Mouse (Mus musculus): ENCODE measurements around the gene Crtc3. TPM values are rescaled to one million over a fixed set of nuclear protein-coding genes. Genes with fewer than 3 reads are reported as not detected.

Gene Crtc3
- polyA plus RNA-seq, 1 experiment from 2014 or later = 4.3 TPM

DNA sequence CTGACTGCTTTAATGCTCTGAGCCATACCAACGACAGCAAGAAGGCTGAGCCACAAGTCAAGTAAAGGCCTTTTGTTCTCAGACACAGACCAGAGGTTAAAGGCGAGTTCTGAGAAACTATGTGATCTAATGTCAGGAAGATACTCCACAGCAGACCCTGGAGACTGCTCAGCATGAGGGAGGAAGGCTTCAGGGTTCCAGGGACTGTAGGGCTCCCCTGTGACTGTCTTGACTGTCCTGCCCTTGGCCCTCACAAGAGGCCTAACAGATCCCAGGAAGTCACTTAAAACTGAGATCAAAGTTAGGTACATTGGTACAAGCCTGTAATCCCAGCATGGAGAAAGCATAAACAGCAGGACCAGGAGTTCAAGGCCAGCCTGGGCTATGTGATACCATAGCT, 81.2 kb downstream of the Crtc3 start:
- Histone ChIP-seq H3K4me2 (ENCODE audit: low read depth, low read length) (no peak overlapping the region), H3K36me3 (ENCODE audit: control insufficient read depth, insufficient read depth) (no peaks in the 10 kb centered on the region), H3K27ac (ENCODE audit: low read length) (no peak overlapping the region), H3K4me1 (ENCODE audit: control insufficient read depth, low read depth, low read length) (no peaks in the 10 kb centered on the region), H3K27me3 (ENCODE audit: control insufficient read depth, insufficient read depth, low read depth, low read length) (no peaks in the 10 kb centered on the region), H3K9me3 (replicated peaks; ENCODE audit: control insufficient read depth, low read length) (no peaks in the 10 kb centered on the region), H3K9ac (ENCODE audit: low read depth, low read length) (no peak overlapping the region), H3K4me3 (ENCODE audit: low read depth, low read length) (no peak overlapping the region)
- no peak for ATAC-seq (ENCODE audit: low read depth)
- WGBS (ENCODE audit: insufficient replicate concordance) = 74% methylated on average over 2 of the region's 2 CpGs

DNA sequence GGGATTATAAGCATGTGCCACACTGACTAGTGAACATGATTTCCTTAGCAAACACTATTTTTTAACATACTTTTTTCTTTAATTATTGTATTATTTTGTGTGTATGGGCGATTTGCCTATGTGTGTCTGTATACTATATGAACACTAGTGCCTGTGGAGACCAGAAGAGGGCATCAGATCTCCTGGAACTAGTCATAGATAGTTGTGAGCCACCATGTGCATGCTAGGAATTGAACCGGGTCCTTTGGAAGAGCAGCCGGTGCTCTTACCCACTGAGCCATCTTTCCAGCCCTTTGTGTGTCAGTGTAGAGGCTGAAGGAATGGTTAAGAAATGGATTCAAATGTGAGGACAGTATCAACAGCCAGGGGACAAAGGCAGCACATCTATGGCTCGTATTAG, 82.2 kb downstream of the Crtc3 start:
- Histone ChIP-seq H3K9me3 (replicated peaks; ENCODE audit: control insufficient read depth, low read length) (no peaks in the 10 kb centered on the region), H3K4me3 (ENCODE audit: low read depth, low read length) (no peak overlapping the region), H3K4me2 (ENCODE audit: low read depth, low read length) (no peak overlapping the region), H3K27ac (ENCODE audit: low read length) (no peak overlapping the region), H3K9ac (ENCODE audit: low read depth, low read length) (no peak overlapping the region), H3K36me3 (ENCODE audit: control insufficient read depth, insufficient read depth) (no peaks in the 10 kb centered on the region), H3K4me1 (ENCODE audit: control insufficient read depth, low read depth, low read length) (no peaks in the 10 kb centered on the region), H3K27me3 (ENCODE audit: control insufficient read depth, insufficient read depth, low read depth, low read length) (no peaks in the 10 kb centered on the region)
- 71% methylated on average over 4 of the region's 4 CpGs for WGBS (ENCODE audit: insufficient replicate concordance)
- ATAC-seq (ENCODE audit: low read depth) = no peak

DNA sequence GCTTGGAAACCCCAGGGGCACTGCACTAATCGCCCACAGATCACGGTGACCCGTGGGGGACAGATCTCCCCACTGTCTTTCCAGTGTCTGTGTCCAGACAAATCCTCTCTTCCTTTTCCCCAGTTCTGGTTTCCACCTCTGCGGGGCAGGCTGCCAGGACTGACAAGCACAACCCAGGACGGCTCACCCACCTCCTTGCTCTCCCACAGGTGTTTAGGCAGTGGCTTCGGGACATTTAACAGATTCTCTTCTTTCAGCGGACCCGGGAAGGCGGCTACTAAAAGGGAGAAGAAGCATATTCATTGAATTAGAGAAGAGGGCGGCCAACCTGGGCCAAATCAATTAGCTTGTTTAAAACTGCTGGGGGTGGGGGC, 83.1 kb downstream of the Crtc3 start:
- Histone ChIP-seq H3K4me3 (ENCODE audit: low read depth, low read length) (no peak overlapping the region), H3K4me2 (ENCODE audit: low read depth, low read length) (no peak overlapping the region), H3K27ac (ENCODE audit: low read length) (no peak overlapping the region), H3K9me3 (replicated peaks; ENCODE audit: control insufficient read depth, low read length) (no peaks in the 10 kb centered on the region), H3K9ac (ENCODE audit: low read depth, low read length) (no peak overlapping the region), H3K27me3 (ENCODE audit: control insufficient read depth, insufficient read depth, low read depth, low read length) (no peaks in the 10 kb centered on the region), H3K36me3 (ENCODE audit: control insufficient read depth, insufficient read depth) (no peaks in the 10 kb centered on the region), H3K4me1 (ENCODE audit: control insufficient read depth, low read depth, low read length) (no peaks in the 10 kb centered on the region)
- WGBS (ENCODE audit: insufficient replicate concordance) = 63% methylated on average over 10 of the region's 10 CpGs
- no peak for ATAC-seq (ENCODE audit: low read depth)

DNA sequence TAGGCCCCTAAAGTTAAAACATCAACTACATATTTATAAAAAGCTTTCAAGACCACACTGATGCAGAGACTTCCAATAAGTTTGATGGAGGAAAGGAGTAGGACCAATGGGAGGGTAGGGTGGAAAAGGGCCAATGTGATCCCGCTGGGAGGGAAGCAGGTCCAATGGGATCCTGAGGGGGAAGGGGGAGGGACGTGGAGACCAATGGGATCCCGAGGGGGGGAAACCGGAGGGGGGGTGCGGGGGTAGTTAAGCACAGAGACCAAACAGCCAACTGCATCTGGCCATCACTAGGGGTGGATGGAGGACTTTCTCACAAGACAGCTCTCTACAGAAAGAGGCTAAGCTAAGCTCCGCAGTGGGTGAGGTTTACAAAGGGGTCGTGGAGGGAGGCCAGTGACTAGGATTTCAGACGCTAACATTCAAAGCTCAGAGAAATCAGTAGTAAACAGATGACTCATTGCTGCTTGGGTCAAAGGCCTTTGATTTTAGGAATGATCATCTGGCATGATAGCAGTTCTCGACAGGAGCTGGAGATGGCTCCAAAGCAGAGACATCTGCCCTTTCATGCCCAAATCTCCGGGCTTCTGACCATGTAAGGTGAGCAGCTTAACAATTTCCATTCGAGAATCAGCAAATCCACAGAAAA, 83.6 kb downstream of the Crtc3 start:
- Histone ChIP-seq H3K27me3 (ENCODE audit: control insufficient read depth, insufficient read depth, low read depth, low read length) (no peaks in the 10 kb centered on the region), H3K36me3 (ENCODE audit: control insufficient read depth, insufficient read depth) (no peaks in the 10 kb centered on the region), H3K9ac (ENCODE audit: low read depth, low read length) (no peak overlapping the region), H3K27ac (ENCODE audit: low read length) (no peak overlapping the region), H3K4me1 (ENCODE audit: control insufficient read depth, low read depth, low read length) (no peaks in the 10 kb centered on the region), H3K4me2 (ENCODE audit: low read depth, low read length) (no peak overlapping the region), H3K9me3 (replicated peaks; ENCODE audit: control insufficient read depth, low read length) (no peaks in the 10 kb centered on the region), H3K4me3 (ENCODE audit: low read depth, low read length) (no peak overlapping the region)
- ATAC-seq (ENCODE audit: low read depth) = no peak
- 65% methylated on average over 11 of the region's 11 CpGs for WGBS (ENCODE audit: insufficient replicate concordance)

DNA sequence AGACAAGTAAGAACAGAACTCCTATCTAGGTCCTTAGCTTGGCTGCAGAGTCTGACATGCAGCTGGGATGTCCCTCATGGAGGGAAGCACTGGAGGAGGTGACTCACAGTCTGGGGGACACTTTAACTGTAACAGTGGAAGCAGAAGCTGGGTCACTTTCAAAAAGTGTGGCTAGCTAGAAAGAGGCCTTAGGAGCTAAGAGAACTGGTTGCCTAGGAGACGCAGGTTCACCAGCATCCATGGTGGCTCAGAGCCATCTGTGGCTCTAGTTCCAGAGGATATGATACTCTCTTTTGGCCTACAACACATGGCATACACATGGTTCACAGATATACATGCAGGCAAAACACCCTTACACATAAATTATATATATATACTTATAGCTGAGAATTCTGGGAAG, 86.1 kb downstream of the Crtc3 start:
- no peaks in the 10 kb centered on the region for H3K9me3 ChIP-seq (replicated peaks; ENCODE audit: control insufficient read depth, low read length)
- H3K27me3 ChIP-seq (ENCODE audit: control insufficient read depth, insufficient read depth, low read depth, low read length) = no peaks in the 10 kb centered on the region
- no peak overlapping the region for H3K4me2 ChIP-seq (ENCODE audit: low read depth, low read length)
- H3K9ac ChIP-seq (ENCODE audit: low read depth, low read length) = no peak overlapping the region
- H3K36me3 ChIP-seq (ENCODE audit: control insufficient read depth, insufficient read depth) = no peaks in the 10 kb centered on the region
- H3K4me3 ChIP-seq (ENCODE audit: low read depth, low read length) = no peak overlapping the region
- 48% methylated on average over 1 of the region's 1 CpGs for WGBS (ENCODE audit: insufficient replicate concordance)
- no peak overlapping the region for H3K27ac ChIP-seq (ENCODE audit: low read length)
- H3K4me1 ChIP-seq (ENCODE audit: control insufficient read depth, low read depth, low read length) = no peaks in the 10 kb centered on the region; the same call in 1 of the 2 replicates
- no peak for ATAC-seq (ENCODE audit: low read depth)

DNA sequence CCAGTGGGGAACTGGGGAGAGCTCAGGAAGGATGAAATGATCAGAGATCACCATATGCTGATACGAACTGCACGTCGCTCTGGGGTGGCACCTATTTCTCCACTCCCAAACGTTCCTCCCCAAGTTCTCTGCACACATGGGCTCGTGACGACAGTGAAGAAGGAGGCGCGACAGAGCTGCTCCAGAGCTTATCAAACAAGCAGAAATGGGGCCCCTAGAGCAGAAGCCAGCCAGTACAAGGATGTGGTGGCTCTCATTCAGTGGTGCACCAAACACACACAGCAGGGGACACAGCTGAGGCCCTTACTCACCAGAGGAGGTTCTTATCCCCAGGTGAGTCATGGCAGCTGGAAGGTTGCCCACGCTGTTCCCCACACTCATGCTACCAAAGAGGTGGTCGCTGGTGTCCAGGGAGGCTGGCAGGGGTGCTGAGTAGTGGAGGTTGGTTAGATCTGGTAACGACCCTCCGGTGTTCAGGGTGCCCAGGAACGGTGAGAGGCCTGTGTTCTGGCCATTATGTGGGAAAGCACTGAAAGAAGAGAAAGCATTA, 90.2 kb downstream of the Crtc3 start:
- Histone ChIP-seq H3K27ac (ENCODE audit: low read length) (no peak overlapping the region), H3K27me3 (ENCODE audit: control insufficient read depth, insufficient read depth, low read depth, low read length) (no peaks in the 10 kb centered on the region), H3K4me2 (ENCODE audit: low read depth, low read length) (no peak overlapping the region), H3K9me3 (replicated peaks; ENCODE audit: control insufficient read depth, low read length) (no peaks in the 10 kb centered on the region), H3K9ac (ENCODE audit: low read depth, low read length) (no peak overlapping the region), H3K4me3 (ENCODE audit: low read depth, low read length) (no peak overlapping the region), H3K36me3 (ENCODE audit: control insufficient read depth, insufficient read depth) (no peaks in the 10 kb centered on the region), H3K4me1 (ENCODE audit: control insufficient read depth, low read depth, low read length) (no peaks in the 10 kb centered on the region; the same call in 1 of the 2 replicates)
- peak; percentile 35; the same call in 1 of the 2 replicates for ATAC-seq (ENCODE audit: low read depth)
- WGBS (ENCODE audit: insufficient replicate concordance) = 55% methylated on average over 13 of the region's 13 CpGs

DNA sequence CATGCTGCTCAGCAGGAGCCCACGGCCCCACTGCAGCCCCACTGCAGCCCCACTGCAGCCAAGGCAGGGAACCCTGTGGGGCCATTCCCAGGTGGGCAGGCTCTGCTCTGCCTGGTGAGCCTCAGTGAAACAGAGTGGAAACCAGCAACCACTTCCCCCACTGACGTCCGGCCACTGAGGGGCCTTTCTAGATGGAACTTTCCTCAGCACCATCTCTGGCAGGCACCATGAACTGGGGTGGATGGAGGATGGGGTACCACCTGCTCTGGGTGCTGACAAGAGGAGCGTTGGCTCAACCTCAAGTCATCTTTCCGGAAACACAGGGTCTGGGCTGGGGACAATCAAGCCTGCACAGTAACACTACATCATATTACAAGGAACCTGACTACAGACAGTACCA, 90.8 kb downstream of the Crtc3 start:
- Histone ChIP-seq H3K9ac (ENCODE audit: low read depth, low read length) (no peak overlapping the region), H3K4me3 (ENCODE audit: low read depth, low read length) (no peak overlapping the region), H3K4me2 (ENCODE audit: low read depth, low read length) (no peak overlapping the region), H3K36me3 (ENCODE audit: control insufficient read depth, insufficient read depth) (no peaks in the 10 kb centered on the region), H3K4me1 (ENCODE audit: control insufficient read depth, low read depth, low read length) (no peaks in the 10 kb centered on the region; the same call in 1 of the 2 replicates), H3K9me3 (replicated peaks; ENCODE audit: control insufficient read depth, low read length) (no peaks in the 10 kb centered on the region), H3K27me3 (ENCODE audit: control insufficient read depth, insufficient read depth, low read depth, low read length) (no peaks in the 10 kb centered on the region), H3K27ac (ENCODE audit: low read length) (no peak overlapping the region)
- no peak for ATAC-seq (ENCODE audit: low read depth)
- WGBS (ENCODE audit: insufficient replicate concordance) = 69% methylated on average over 5 of the region's 5 CpGs

DNA sequence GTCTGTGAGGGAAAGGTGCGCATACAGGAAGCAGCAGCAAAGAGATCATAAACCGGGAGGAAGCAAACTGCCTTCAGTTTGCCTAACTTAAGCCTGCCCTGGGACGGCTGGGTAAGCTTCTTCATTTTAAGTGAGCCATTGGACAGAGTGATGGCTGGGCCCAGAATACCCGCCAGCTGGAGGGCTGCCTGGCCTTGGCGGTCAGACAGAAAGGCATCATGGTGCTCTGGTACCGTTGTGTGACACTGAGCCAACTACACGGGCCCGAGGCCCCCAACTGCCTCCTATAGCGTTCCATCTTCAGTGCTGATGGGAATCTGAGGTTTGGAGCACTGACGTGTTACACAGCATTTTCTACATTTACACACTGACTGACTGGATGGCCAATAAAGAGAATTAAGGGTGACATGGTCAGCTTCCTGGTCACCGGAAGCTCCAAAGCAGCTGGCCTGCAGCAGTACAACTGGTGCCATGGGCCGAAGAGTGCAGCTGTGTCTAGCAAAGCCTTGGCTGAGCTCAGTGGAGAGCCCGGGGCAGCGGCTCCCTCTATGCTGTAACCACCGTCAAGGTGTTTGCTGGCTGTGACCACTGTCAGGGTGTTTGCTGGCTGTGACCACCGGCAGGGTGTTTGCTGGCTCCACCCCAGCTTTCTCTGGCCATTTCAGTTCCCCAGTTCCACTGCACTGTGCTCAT, 99.5 kb downstream of the Crtc3 start:
- Histone ChIP-seq H3K4me3 (ENCODE audit: low read depth, low read length) (no peak overlapping the region), H3K36me3 (ENCODE audit: control insufficient read depth, insufficient read depth) (0 out of 2 replicates have a peak, but pooled peaks cover 2% of the 10 kb centered on the region), H3K4me1 (ENCODE audit: control insufficient read depth, low read depth, low read length) (no peaks in the 10 kb centered on the region), H3K27me3 (ENCODE audit: control insufficient read depth, insufficient read depth, low read depth, low read length) (no peaks in the 10 kb centered on the region), H3K9ac (ENCODE audit: low read depth, low read length) (no peak overlapping the region), H3K4me2 (ENCODE audit: low read depth, low read length) (no peak overlapping the region), H3K27ac (ENCODE audit: low read length) (no peak overlapping the region), H3K9me3 (replicated peaks; ENCODE audit: control insufficient read depth, low read length) (no peaks in the 10 kb centered on the region)
- WGBS (ENCODE audit: insufficient replicate concordance) = 81% methylated on average over 16 of the region's 16 CpGs
- no peak for ATAC-seq (ENCODE audit: low read depth)

DNA sequence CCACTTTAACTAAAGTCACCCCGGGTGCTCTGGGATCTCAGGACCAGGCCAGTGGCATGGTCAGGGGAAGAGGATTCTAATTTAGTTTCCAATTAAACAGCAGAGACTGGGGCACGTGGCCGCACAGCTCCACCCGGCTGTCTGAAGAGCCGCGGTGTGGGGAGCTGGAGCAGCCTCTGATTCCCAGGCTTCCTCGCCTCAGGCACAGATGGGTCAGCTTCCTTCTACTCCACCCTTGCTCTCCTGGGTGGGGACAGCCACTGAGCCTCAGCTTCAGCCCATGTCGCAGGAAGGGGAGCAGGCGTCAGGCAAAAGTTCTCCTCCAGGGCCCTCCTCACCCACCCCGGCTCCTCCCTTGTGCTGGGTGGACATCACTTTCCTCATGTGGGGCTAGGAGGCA, 101.0 kb downstream of the Crtc3 start:
- Histone ChIP-seq H3K36me3 (ENCODE audit: control insufficient read depth, insufficient read depth) (0 out of 2 replicates have a peak, but pooled peaks cover 2% of the 10 kb centered on the region), H3K9ac (ENCODE audit: low read depth, low read length) (no peak overlapping the region), H3K27ac (ENCODE audit: low read length) (no peak overlapping the region), H3K9me3 (replicated peaks; ENCODE audit: control insufficient read depth, low read length) (no peaks in the 10 kb centered on the region), H3K4me1 (ENCODE audit: control insufficient read depth, low read depth, low read length) (peaks cover 5% of the 10 kb centered on the region), H3K4me2 (ENCODE audit: low read depth, low read length) (no peak overlapping the region), H3K27me3 (ENCODE audit: control insufficient read depth, insufficient read depth, low read depth, low read length) (no peaks in the 10 kb centered on the region), H3K4me3 (ENCODE audit: low read depth, low read length) (no peak overlapping the region)
- WGBS (ENCODE audit: insufficient replicate concordance) = 61% methylated on average over 10 of the region's 10 CpGs
- no peak for ATAC-seq (ENCODE audit: low read depth)
